Mouse (Mus musculus) liver, adult 2 months (tissue): ENCODE data around the gene Pard3. TPM values are rescaled to one million over a fixed set of nuclear protein-coding genes. Genes with fewer than 3 reads are reported as not detected.

ENCODE experiments used
- DNase-seq: peaks from one replicate; pipeline ENCODE4 v3.0.0-alpha.2; 2011; ENCODE audit warnings: low read depth, low spot score; ENCODE audit errors: extremely low read depth
- H3K27ac ChIP-seq: fragments of 200-500 bp; replicated peaks from 2 replicates; pipeline ENCODE4 v1.5.1; 2012; ENCODE audit warnings: low read depth, mild to moderate bottlenecking, control low read depth, inconsistent platforms, low read length; ENCODE audit not compliant: insufficient read depth
- H3K27me3 ChIP-seq: fragments of 200-500 bp; 2 replicates; pipeline ENCODE4 v1.6.1; 2012; ENCODE audit warnings: mild to moderate bottlenecking, moderate library complexity, low read length, inconsistent platforms; ENCODE audit not compliant: control insufficient read depth, insufficient read depth
- H3K36me3 ChIP-seq: fragments of 200-500 bp; 2 replicates; pipeline ENCODE4 v1.6.1; 2012; ENCODE audit warnings: low read length, inconsistent platforms; ENCODE audit not compliant: control insufficient read depth, insufficient read depth
- H3K4me1 ChIP-seq: fragments of 200-500 bp; 2 replicates; pipeline ENCODE4 v1.6.1; 2011; ENCODE audit warnings: low read length; ENCODE audit not compliant: control insufficient read depth, insufficient read depth
- H3K4me3 ChIP-seq: fragments of 200-500 bp; 2 replicates; pipeline ENCODE4 v1.5.1; 2011; ENCODE audit warnings: low read depth, mild to moderate bottlenecking, control low read depth, low read length, moderate library complexity; ENCODE audit not compliant: insufficient read depth
- H3K79me2 ChIP-seq: fragments of 200-500 bp; 2 replicates; pipeline ENCODE4 v1.6.1; 2012; ENCODE audit warnings: inconsistent platforms, mild to moderate bottlenecking, low read length, moderate library complexity; ENCODE audit not compliant: control insufficient read depth, insufficient read depth
- H3K9ac ChIP-seq: fragments of 200-500 bp; 2 replicates; pipeline ENCODE4 v1.6.1; 2012; ENCODE audit warnings: low read depth, mild to moderate bottlenecking, control low read depth, inconsistent platforms, low read length
- CTCF ChIP-seq: fragments of 200-500 bp; IDR thresholded peaks from 2 replicates; pipeline ENCODE4 v1.5.1; 2011; ENCODE audit warnings: low read depth, low read length, control low read depth
- POLR2A ChIP-seq: fragments of 200-500 bp; IDR thresholded peaks from 2 replicates; pipeline ENCODE4 v1.6.1; 2011; ENCODE audit warnings: low read length, control low read depth; ENCODE audit not compliant: insufficient read depth; ENCODE audit errors: extremely low read depth
- WGBS: fragments of 180-500 bp; shearing (Covaris S2); methylation state at CpG from one replicate; pipeline ENCODE4 v1.1.7; 2018; 5-methylcytosine and 5-hydroxymethylcytosine counted together
- polyA plus RNA-seq: library from polyadenylated mRNA; depleted of rRNA; stranded (reverse); fragments of >200 nt; gene quantifications from 2 replicates; pipeline ENCODE4 v1.2.3, GENCODE M21; 2012
- total RNA-seq: library from RNA; depleted of rRNA; stranded (reverse); fragments of >200 nt; gene quantifications from 2 replicates; pipeline ENCODE4 v1.2.3, GENCODE M21; 2014

Gene Pard3
- total and polyA plus RNA-seq, 2 experiments: 47.4 to 61.4 TPM

DNA sequence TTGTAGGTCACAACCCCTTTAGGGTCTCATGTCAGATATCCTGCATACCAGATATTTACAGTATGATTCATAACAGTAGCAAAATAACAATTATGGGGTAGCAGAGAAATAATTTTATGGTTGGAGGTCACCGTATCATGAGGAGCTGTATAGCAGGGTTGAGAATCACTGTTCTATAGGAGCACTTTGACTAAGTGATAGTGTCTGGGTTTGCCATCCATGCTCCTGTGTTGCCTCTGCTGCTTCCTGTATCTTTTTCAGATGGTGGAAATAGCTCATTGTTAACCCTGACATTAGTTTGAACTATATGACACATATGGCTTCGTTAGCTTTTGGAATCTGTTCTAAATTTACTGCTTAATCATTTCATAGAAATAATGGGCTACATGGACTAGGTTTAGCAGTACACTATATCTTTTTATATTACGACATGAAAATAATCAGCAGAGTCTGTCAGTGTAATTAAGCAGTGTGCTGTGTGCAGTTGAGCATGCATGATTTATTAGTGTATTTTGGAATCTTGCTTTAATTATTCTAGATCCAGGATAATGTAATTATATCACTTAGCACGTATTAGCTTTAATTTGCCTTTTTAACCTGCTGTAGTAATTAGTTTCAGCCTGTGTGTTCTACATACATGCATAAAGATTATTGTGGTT is 347.6 kb downstream of the Pard3 start:
- no peak overlapping the region for H3K4me3 ChIP-seq
- H3K4me1 ChIP-seq: no peaks in the 10 kb centered on the region
- no peaks in the 10 kb centered on the region for H3K27me3 ChIP-seq
- H3K36me3 ChIP-seq: peaks cover 47% of the 10 kb centered on the region
- TF ChIP-seq POLR2A: no peak
- TF ChIP-seq CTCF: no peak
- DNase-seq: no peak
- 92% methylated on average over 4 of the region's 4 CpGs for WGBS
- no peak overlapping the region for H3K9ac ChIP-seq
- no peaks in the 10 kb centered on the region for H3K79me2 ChIP-seq
- no peak overlapping the region for H3K27ac ChIP-seq

DNA sequence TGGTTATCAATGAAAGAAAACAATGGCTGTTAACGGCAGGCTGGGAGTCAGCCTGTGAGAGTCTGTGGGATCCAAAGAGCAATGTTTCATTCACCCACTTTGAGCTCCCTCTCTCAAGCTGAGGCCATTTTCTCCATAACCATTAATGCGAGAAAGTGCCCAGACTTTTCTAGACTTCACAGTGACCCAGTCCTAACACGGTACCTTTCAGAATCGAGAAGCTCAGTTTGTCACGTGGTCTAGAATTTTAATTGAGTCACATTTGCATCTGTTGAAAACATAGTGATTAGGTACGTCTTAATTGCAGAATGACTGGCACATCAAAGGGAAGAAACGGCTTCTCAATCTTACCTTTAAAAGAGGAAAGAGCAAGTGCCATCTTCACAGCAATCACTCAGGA is 359.3 kb downstream of the Pard3 start:
- no peak for TF ChIP-seq POLR2A
- TF ChIP-seq CTCF: no peak
- Histone ChIP-seq H3K27me3 (no peaks in the 10 kb centered on the region), H3K4me1 (no peaks in the 10 kb centered on the region), H3K9ac (no peak overlapping the region), H3K4me3 (no peak overlapping the region), H3K27ac (no peak overlapping the region), H3K79me2 (no peaks in the 10 kb centered on the region), H3K36me3 (peaks cover 15% of the 10 kb centered on the region; the same call in 1 of the 2 replicates)
- WGBS: 84% methylated on average over 7 of the region's 7 CpGs
- no peak for DNase-seq

DNA sequence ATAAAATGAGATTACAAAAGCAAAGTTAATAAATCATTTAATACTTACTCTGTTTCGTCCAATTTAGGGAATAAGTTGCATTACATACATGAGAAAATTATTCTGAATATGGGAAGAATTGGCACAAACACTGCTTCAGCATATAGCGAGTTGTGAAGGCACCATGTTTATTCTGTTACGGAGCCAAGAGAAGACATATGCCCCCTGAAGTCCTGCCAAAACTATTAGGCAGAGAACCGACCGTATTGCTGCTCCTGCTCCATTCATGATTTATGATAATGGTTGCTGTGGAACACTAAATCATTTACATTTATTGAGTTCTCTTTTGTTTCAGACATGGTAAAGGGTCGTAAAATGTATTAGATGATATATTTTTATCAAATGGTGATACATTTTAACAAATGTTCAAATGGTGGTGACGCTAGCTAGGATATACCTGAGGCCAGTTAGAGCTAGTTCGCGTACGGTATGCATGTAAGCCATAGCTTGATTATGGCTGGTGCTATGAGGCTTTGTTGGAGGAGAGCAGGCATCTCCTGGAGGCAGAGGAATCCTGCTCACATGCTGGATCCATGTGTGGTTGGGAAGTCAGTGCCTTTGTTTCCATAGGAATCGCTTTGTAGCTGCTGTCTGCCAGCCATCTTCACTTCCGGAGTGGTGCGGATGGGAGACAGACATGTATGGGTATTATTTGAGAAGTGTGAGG is 360.7 kb downstream of the Pard3 start:
- DNase-seq: no peak
- WGBS: 92% methylated on average over 13 of the region's 13 CpGs
- no peaks in the 10 kb centered on the region for H3K27me3 ChIP-seq

DNA sequence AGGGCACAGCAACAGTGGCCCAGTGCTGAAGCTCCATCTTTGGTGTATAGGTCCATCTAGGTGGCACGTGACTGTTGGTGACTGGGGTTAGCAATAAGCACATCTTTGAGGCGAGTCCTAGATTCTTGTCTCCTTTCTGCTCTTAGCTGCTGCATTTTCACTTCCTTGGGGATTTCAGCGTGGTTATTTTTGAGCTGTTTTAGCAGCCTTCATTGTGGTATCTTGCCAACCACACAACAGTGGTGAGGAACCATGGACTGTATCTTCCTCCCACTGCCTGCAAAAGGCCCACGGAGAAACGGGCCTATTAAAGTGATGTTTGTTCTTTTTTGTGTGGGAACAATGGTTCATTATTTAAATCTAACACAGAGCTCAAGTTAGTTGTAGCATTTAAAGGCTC is 363.2 kb downstream of the Pard3 start:
- DNase-seq: no peak
- peaks cover 12% of the 10 kb centered on the region for H3K36me3 ChIP-seq
- no peak overlapping the region for H3K27ac ChIP-seq
- H3K9ac ChIP-seq: no peak overlapping the region
- WGBS: 80% methylated on average over 5 of the region's 5 CpGs
- TF ChIP-seq CTCF (no peak), POLR2A (no peak)
- no peaks in the 10 kb centered on the region for H3K27me3 ChIP-seq
- no peaks in the 10 kb centered on the region for H3K79me2 ChIP-seq
- H3K4me1 ChIP-seq: no peaks in the 10 kb centered on the region
- H3K4me3 ChIP-seq: no peak overlapping the region

More for the DNA sequence above, 360.7 kb downstream of the Pard3 start:
- Histone ChIP-seq H3K79me2 (no peaks in the 10 kb centered on the region), H3K27ac (no peak overlapping the region), H3K36me3 (peaks cover 20% of the 10 kb centered on the region), H3K9ac (no peak overlapping the region), H3K4me1 (no peaks in the 10 kb centered on the region), H3K4me3 (no peak overlapping the region)
- TF ChIP-seq POLR2A: no peak
- TF ChIP-seq CTCF: no peak

DNA sequence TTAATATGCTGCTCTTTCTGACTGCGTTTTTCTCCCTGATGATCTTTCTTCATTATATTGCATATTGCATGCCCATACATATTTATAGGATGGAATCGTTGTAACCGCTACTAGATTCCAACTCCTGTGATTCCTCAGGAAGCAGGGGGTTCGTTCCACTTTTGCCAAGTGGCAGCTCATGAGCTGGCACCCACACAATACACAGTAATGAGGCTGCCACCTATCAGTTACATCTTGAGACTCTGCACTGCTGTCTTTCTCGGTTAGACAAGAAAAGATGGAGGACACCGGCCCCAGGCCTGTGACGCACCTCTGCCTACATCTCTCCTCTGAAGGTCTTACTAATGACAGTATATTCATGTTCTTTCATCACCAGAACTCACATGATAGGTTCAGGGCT is 364.3 kb downstream of the Pard3 start:
- DNase-seq: no peak
- Histone ChIP-seq H3K4me3 (no peak overlapping the region), H3K27ac (no peak overlapping the region), H3K36me3 (peaks cover 11% of the 10 kb centered on the region), H3K79me2 (no peaks in the 10 kb centered on the region), H3K4me1 (no peaks in the 10 kb centered on the region), H3K9ac (no peak overlapping the region), H3K27me3 (no peaks in the 10 kb centered on the region)
- TF ChIP-seq CTCF (no peak), POLR2A (no peak)
- 94% methylated on average over 7 of the region's 7 CpGs for WGBS

DNA sequence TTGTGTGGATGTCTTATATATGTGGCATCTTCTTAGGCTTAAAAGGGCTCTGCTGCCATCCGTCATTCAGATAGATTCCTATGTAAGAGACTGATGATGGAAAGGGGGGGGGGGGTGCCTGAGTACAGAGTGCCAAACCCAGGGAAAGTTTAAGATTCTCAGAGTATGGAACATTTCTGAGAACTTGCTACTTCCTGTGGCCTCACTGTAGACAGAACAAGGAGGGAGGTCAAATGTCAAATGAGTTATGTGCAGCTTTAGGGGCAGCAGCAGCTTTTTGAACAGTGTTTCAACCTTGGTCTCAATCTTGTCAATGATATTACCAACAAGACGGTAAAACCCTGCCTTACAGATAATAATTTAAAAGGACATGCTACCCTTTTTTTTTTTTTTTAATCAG is 367.5 kb downstream of the Pard3 start:
- WGBS: 60% methylated on average over 2 of the region's 2 CpGs
- no peak overlapping the region for H3K9ac ChIP-seq
- peaks cover 28% of the 10 kb centered on the region for H3K36me3 ChIP-seq
- no peaks in the 10 kb centered on the region for H3K27me3 ChIP-seq
- TF ChIP-seq CTCF: no peak
- no peak for TF ChIP-seq POLR2A
- no peaks in the 10 kb centered on the region for H3K79me2 ChIP-seq
- H3K27ac ChIP-seq: no peak overlapping the region
- no peak for DNase-seq
- no peak overlapping the region for H3K4me3 ChIP-seq
- peaks cover 5% of the 10 kb centered on the region; the same call in 1 of the 2 replicates for H3K4me1 ChIP-seq
